Mouse (Mus musculus) ES-Bruce4 (cell line): Measurements from ENCODE around the gene Unc119b.

Experiments used
- CTCF ChIP-seq: IDR thresholded peaks from one replicate; pipeline ENCODE4 v1.8.1; 2011; ENCODE audit warnings: low read depth, low read length
- EP300 ChIP-seq: IDR thresholded peaks from 2 replicates; pipeline ENCODE4 v1.6.1; 2011; ENCODE audit warnings: low read depth, low read length; ENCODE audit not compliant: insufficient read depth
- POLR2A ChIP-seq: IDR thresholded peaks from one replicate; pipeline ENCODE4 v1.8.1; 2011; ENCODE audit warnings: low read length; ENCODE audit not compliant: insufficient read depth

GRCm38 (mm10) chr5:115113244-115113643 is 21.5 kb downstream of the Unc119b start:
- no peak for TF ChIP-seq CTCF
- TF ChIP-seq EP300: no peak
- no peak for TF ChIP-seq POLR2A
